ENCODE assay signal across 21 mouse cellular contexts in the genomic region with DNA sequence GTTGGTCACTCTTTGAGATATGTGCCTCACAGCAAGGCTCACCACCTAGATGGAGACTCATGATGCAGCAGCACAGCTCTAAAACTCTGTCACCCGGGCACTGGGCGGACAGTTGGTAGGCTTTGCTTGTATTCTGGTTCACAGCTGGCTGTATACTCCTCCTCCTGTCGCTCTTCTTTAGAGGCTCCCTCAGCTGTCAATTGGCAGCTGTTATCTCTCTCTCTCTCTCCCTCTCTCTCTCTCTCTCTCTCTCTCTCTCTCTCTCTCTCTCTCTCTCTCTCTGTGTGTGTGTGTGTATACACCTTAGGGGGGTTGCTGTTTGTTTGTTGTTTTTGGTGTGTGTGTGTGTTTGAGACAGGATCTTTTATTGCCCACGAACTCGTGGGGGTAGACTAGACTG.
DNase-seq lines count a peak whose midpoint lies in the region; ATAC-seq and TF ChIP-seq lines count a peak whose summit lies in the region.
"Had no signal": no experiment of that assay in that cellular context is flagged by ENCODE, and none has a peak within 500 bp of the region (broad histone marks: within the 10 kb centered on the region; RNA-seq: fewer than 3 reads in every experiment).

No protein-coding gene starts in this region.

- no peak for TF ChIP-seq POLR2A in MEL (IDR thresholded peaks at IDR 0.05; ENCODE audit: control insufficient read depth in 1 of 2, insufficient read depth in 1 of 2, low read depth in 1 of 2, low read length in 2 of 2, poor library complexity in 1 of 2)

- no peak for DNase-seq in MEL (ENCODE audit: low read depth, low spot score)
- DNase-seq in embryonic facial prominence, embryonic 14.5 days (ENCODE audit: low spot score) = peak; percentile 33
- DNase-seq in testis, postnatal 10 days (ENCODE audit: low spot score) = no peak
- DNase-seq: cerebellum, adult 11 months; cerebellum, adult 2 months; cerebellum, adult 9-11 months; cerebellum, postnatal 25 days; gastrocnemius, postnatal 10 days; gastrocnemius, postnatal 36 days; heart, adult 2 months had no signal

- no peak overlapping the region for H3K27ac ChIP-seq in MEL (ENCODE audit: control insufficient read depth, low read depth, low read length)
- H3K27ac ChIP-seq in embryonic facial prominence, embryonic 14.5 days (replicated peaks; ENCODE audit: low read depth, low read length) = no peak overlapping the region
- H3K27ac ChIP-seq in limb, embryonic 12.5 days = peak overlapping the region; percentile 95
- no peak overlapping the region for H3K27ac ChIP-seq in forebrain, embryonic 16.5 days (ENCODE audit: low read length)
- H3K27ac ChIP-seq in kidney, embryonic 15.5 days = no peak overlapping the region
- H3K27ac ChIP-seq: embryonic facial prominence, embryonic 13.5 days; forebrain, embryonic 10.5 days; heart, adult 2 months; heart, embryonic 10.5 days; heart, embryonic 13.5 days; hindbrain, embryonic 12.5 days; hindbrain, embryonic 15.5 days had no signal

- H3K9ac ChIP-seq in MEL (ENCODE audit: control insufficient read depth, low read depth, low read length, poor library complexity, severe bottlenecking) = no peak overlapping the region
- no peak overlapping the region for H3K9ac ChIP-seq in embryonic facial prominence, embryonic 14.5 days (ENCODE audit: low read depth, low read length)
- no peak overlapping the region for H3K9ac ChIP-seq in limb, embryonic 12.5 days (replicated peaks)
- H3K9ac ChIP-seq in forebrain, embryonic 16.5 days (replicated peaks; ENCODE audit: low read depth, low read length) = no peak overlapping the region
- no peak overlapping the region for H3K9ac ChIP-seq in kidney, embryonic 15.5 days
- H3K9ac ChIP-seq: embryonic facial prominence, embryonic 13.5 days; heart, embryonic 13.5 days; hindbrain, embryonic 12.5 days; hindbrain, embryonic 15.5 days had no signal

- H3K79me2 ChIP-seq in MEL (ENCODE audit: control insufficient read depth, insufficient read depth, low read length, poor library complexity) = no peaks in the 10 kb centered on the region

- H3K4me1 ChIP-seq in MEL (ENCODE audit: control insufficient read depth in 1 of 2, insufficient read depth in 2 of 2, low read length in 2 of 2) = peaks cover 0 to 7% of the 10 kb centered on the region in 2 experiments; a peak in 2 of 4 replicates
- H3K4me1 ChIP-seq in embryonic facial prominence, embryonic 14.5 days (ENCODE audit: control insufficient read depth, insufficient read depth, low read length) = peaks cover 17% of the 10 kb centered on the region
- peaks cover 60% of the 10 kb centered on the region for H3K4me1 ChIP-seq in limb, embryonic 12.5 days (replicated peaks)
- no peaks in the 10 kb centered on the region for H3K4me1 ChIP-seq in forebrain, embryonic 16.5 days (replicated peaks; ENCODE audit: control insufficient read depth, insufficient read depth, low read length)
- peaks cover 31% of the 10 kb centered on the region for H3K4me1 ChIP-seq in kidney, embryonic 15.5 days
- H3K4me1 ChIP-seq: hindbrain, embryonic 15.5 days had no signal

- TF ChIP-seq EP300 in MEL (IDR thresholded peaks at IDR 0.05; ENCODE audit: low read depth in 1 of 2, low read length in 2 of 2) = no peak

- no peaks in the 10 kb centered on the region for H3K9me3 ChIP-seq in MEL (replicated peaks; ENCODE audit: insufficient read depth, low read length)
- no peaks in the 10 kb centered on the region for H3K9me3 ChIP-seq in embryonic facial prominence, embryonic 14.5 days (ENCODE audit: control insufficient read depth, low read length)
- H3K9me3 ChIP-seq in limb, embryonic 12.5 days = no peaks in the 10 kb centered on the region
- no peaks in the 10 kb centered on the region for H3K9me3 ChIP-seq in forebrain, embryonic 16.5 days (ENCODE audit: control insufficient read depth, low read length)
- H3K9me3 ChIP-seq in kidney, embryonic 15.5 days (replicated peaks) = no peaks in the 10 kb centered on the region
- H3K9me3 ChIP-seq: embryonic facial prominence, embryonic 13.5 days; forebrain, embryonic 10.5 days; heart, embryonic 10.5 days; heart, embryonic 13.5 days; hindbrain, embryonic 12.5 days; hindbrain, embryonic 15.5 days had no signal

- no peak for ATAC-seq in embryonic facial prominence, embryonic 14.5 days (ENCODE audit: low read depth)
- no peak for ATAC-seq in limb, embryonic 12.5 days (ENCODE audit: insufficient number of reproducible peaks, insufficient read depth, low FRiP score, low TSS enrichment, low read depth)
- no peak for ATAC-seq in forebrain, embryonic 16.5 days
- no peak for ATAC-seq in kidney, embryonic 15.5 days (replicated peaks; ENCODE audit: low FRiP score)
- ATAC-seq: forebrain, embryonic 14.5 days; Patski had no signal

- H3K4me2 ChIP-seq in embryonic facial prominence, embryonic 14.5 days (ENCODE audit: low read depth, low read length) = no peak overlapping the region
- no peak overlapping the region for H3K4me2 ChIP-seq in limb, embryonic 12.5 days
- H3K4me2 ChIP-seq in forebrain, embryonic 16.5 days (ENCODE audit: low read length) = no peak overlapping the region
- no peak overlapping the region for H3K4me2 ChIP-seq in kidney, embryonic 15.5 days
- H3K4me2 ChIP-seq: embryonic facial prominence, embryonic 13.5 days; heart, embryonic 13.5 days; hindbrain, embryonic 12.5 days; hindbrain, embryonic 15.5 days had no signal

- no peak overlapping the region for H3K4me3 ChIP-seq in MEL (ENCODE audit: control insufficient read depth in 1 of 2, insufficient read depth in 1 of 2, low read depth in 2 of 2, low read length in 2 of 2)
- no peak overlapping the region for H3K4me3 ChIP-seq in embryonic facial prominence, embryonic 14.5 days (ENCODE audit: low read depth, low read length)
- H3K4me3 ChIP-seq in limb, embryonic 12.5 days (replicated peaks) = no peak overlapping the region
- no peak overlapping the region for H3K4me3 ChIP-seq in forebrain, embryonic 16.5 days (replicated peaks; ENCODE audit: low read length)
- H3K4me3 ChIP-seq in kidney, embryonic 15.5 days (replicated peaks) = no peak overlapping the region
- H3K4me3 ChIP-seq: embryonic facial prominence, embryonic 13.5 days; forebrain, embryonic 10.5 days; heart, adult 2 months; heart, embryonic 10.5 days; heart, embryonic 13.5 days; hindbrain, embryonic 12.5 days; hindbrain, embryonic 15.5 days had no signal

- no peak for TF ChIP-seq RAD21 in MEL (IDR thresholded peaks at IDR 0.05; ENCODE audit: low read depth, low read length)

- H3K27me3 ChIP-seq in MEL (ENCODE audit: control insufficient read depth in 1 of 2, insufficient read depth in 2 of 2, low read length in 2 of 2) = peaks cover 0 to 4% of the 10 kb centered on the region in 2 experiments; a peak in 2 of 4 replicates
- no peaks in the 10 kb centered on the region for H3K27me3 ChIP-seq in embryonic facial prominence, embryonic 14.5 days (replicated peaks; ENCODE audit: control insufficient read depth, insufficient read depth, low read length)
- no peaks in the 10 kb centered on the region for H3K27me3 ChIP-seq in limb, embryonic 12.5 days
- no peaks in the 10 kb centered on the region for H3K27me3 ChIP-seq in forebrain, embryonic 16.5 days (replicated peaks; ENCODE audit: control insufficient read depth, insufficient read depth, low read length)
- H3K27me3 ChIP-seq in kidney, embryonic 15.5 days = no peaks in the 10 kb centered on the region
- H3K27me3 ChIP-seq: embryonic facial prominence, embryonic 13.5 days; heart, embryonic 13.5 days; hindbrain, embryonic 12.5 days; hindbrain, embryonic 15.5 days; Patski had no signal

- 74% methylated on average over 5 of the region's 5 CpGs for WGBS in embryonic facial prominence, embryonic 14.5 days
- 39% methylated on average over 5 of the region's 5 CpGs for WGBS in limb, embryonic 12.5 days
- WGBS in forebrain, embryonic 16.5 days = 85% methylated on average over 5 of the region's 5 CpGs
- 30% methylated on average over 5 of the region's 5 CpGs for WGBS in kidney, embryonic 15.5 days

- no peak for TF ChIP-seq CTCF in MEL (IDR thresholded peaks at IDR 0.05 in 2 of 3, conservative IDR thresholded peaks at IDR 0.05 in 1 of 3; ENCODE audit: control insufficient read depth in 1 of 3, insufficient read depth in 1 of 3, low read depth in 2 of 3, low read length in 3 of 3, poor library complexity in 1 of 3, severe bottlenecking in 1 of 3)

- no peaks in the 10 kb centered on the region for H3K36me3 ChIP-seq in MEL (ENCODE audit: control insufficient read depth in 1 of 2, insufficient read depth in 2 of 2, low read length in 2 of 2)
- H3K36me3 ChIP-seq in embryonic facial prominence, embryonic 14.5 days (ENCODE audit: control insufficient read depth, insufficient read depth, low read length) = no peaks in the 10 kb centered on the region
- H3K36me3 ChIP-seq in limb, embryonic 12.5 days = no peaks in the 10 kb centered on the region
- no peaks in the 10 kb centered on the region for H3K36me3 ChIP-seq in forebrain, embryonic 16.5 days (ENCODE audit: control insufficient read depth, insufficient read depth)
- no peaks in the 10 kb centered on the region for H3K36me3 ChIP-seq in kidney, embryonic 15.5 days
- H3K36me3 ChIP-seq: embryonic facial prominence, embryonic 13.5 days; forebrain, embryonic 10.5 days; heart, embryonic 10.5 days; heart, embryonic 13.5 days; hindbrain, embryonic 12.5 days; hindbrain, embryonic 15.5 days had no signal

TF ChIP-seq in MEL, 35 proteins besides CTCF, POLR2A, EP300 and RAD21:
- TF ChIP-seq JUND (IDR thresholded peaks at IDR 0.05; ENCODE audit: low read depth, low read length) (peak; percentile 71; the same call in 1 of the 2 replicates), HCFC1 (IDR thresholded peaks at IDR 0.05; ENCODE audit: low read depth, low read length) (no peak)
